Mouse (Mus musculus) gastrocnemius, postnatal 4 days (tissue): Measurements from ENCODE around the gene Gm15013. TPM values are rescaled to one million over a fixed set of nuclear protein-coding genes. Genes with fewer than 3 reads are reported as not detected.
A peak's percentile ranks its signal among the peaks of the same experiment; 100 is the strongest.
"Not testable (repeated sequence)": the region's sequence is repeated elsewhere in the genome, so short reads cannot be mapped to it uniquely, and the experiment has no call there.

Experiments
- DNase-seq, 2 experiments: peaks; one replicate each; pipeline ENCODE4 v3.0.0; 2021 to 2022; ENCODE audit warnings: low spot score in 2 of 2, mixed read lengths in 2 of 2
- long read RNA-seq, 2 experiments: library from polyadenylated mRNA; stranded (forward); transcript quantifications; one replicate each; pipeline ENCODE4 v2.0.0; 2021
- total RNA-seq, 2 experiments: library from RNA; stranded (reverse); gene quantifications; 2 replicates each; pipeline ENCODE4 v1.2.3; 2021

Gene Gm15013
- total RNA-seq: not detected
- long read RNA-seq, experiment 1: 0 reads
- long read RNA-seq, experiment 2: 0 reads

- DNase-seq: no peak
These were observed at the start of gene Gm15013 for GRCm38 (mm10) chrX:139714381-139714780. TSS of gene Gm15013 (minus strand) at chrX:139714481.

- no peak for DNase-seq
These were observed 48.3 kb upstream of the Gm15013 start for GRCm38 (mm10) chrX:139762546-139762945.

GRCm38 (mm10) chrX:139758634-139759033 is 44.4 kb upstream of the Gm15013 start:
- not testable (repeated sequence) for DNase-seq

- peak; percentile 22 to 34 for DNase-seq
These were observed 37.6 kb upstream of the Gm15013 start for GRCm38 (mm10) chrX:139751855-139752254.

GRCm38 (mm10) chrX:139737066-139737465 is 22.8 kb upstream of the Gm15013 start:
- DNase-seq: no peak

GRCm38 (mm10) chrX:139730541-139730940 is 16.3 kb upstream of the Gm15013 start:
- no peak for DNase-seq

- no peak for DNase-seq
These were observed 8.1 kb upstream of the Gm15013 start for GRCm38 (mm10) chrX:139722350-139722749.

- DNase-seq: peak; percentile 35 to 79
These were observed 29.2 kb downstream of the Gm15013 start, which contains the start of gene Tbc1d8b for GRCm38 (mm10) chrX:139684775-139685695. TSS of gene Tbc1d8b (plus strand) at chrX:139684996.

GRCm38 (mm10) chrX:139684410-139684774 is 29.9 kb downstream of the Gm15013 start:
- peak in 1 of 2 experiments; percentile 4 for DNase-seq

GRCm38 (mm10) chrX:139665829-139666228 is 48.5 kb downstream of the Gm15013 start:
- no peak for DNase-seq

Other genes starting within 250 kb of the Gm15013 start
- 1 to 10 TPM in 1 of 2 experiments, under 1 TPM in 1; 0.66 to 1.2 TPM for gene D330045A20Rik, start 234.1 kb downstream of the Gm15013 start, total RNA-seq
- 10 to 100 TPM; 15.2 to 15.3 TPM for gene Rnf128, start 151.2 kb downstream of the Gm15013 start, total RNA-seq
- 10 to 100 TPM in 1 of 2 experiments, 1 to 10 TPM in 1; 6.8 to 10.0 TPM for gene Tbc1d8b, start 29.5 kb downstream of the Gm15013 start, total RNA-seq
- gene Ripply1, start 67.9 kb upstream of the Gm15013 start, total RNA-seq: 1 to 10 TPM; 2.8 to 3.7 TPM
- 1 to 10 TPM; 2.5 to 2.8 TPM for gene Cldn2, start 86.3 kb upstream of the Gm15013 start, total RNA-seq
- gene Morc4, start 157.2 kb upstream of the Gm15013 start, total RNA-seq: 10 to 100 TPM; 35.4 to 35.6 TPM